Mouse (Mus musculus): ENCODE results near the gene Sct. TPM values are rescaled to one million over a fixed set of nuclear protein-coding genes. Genes with fewer than 3 reads are reported as not detected.

Gene Sct
- total and polyA plus RNA-seq, 3 experiments, result not detected

DNA sequence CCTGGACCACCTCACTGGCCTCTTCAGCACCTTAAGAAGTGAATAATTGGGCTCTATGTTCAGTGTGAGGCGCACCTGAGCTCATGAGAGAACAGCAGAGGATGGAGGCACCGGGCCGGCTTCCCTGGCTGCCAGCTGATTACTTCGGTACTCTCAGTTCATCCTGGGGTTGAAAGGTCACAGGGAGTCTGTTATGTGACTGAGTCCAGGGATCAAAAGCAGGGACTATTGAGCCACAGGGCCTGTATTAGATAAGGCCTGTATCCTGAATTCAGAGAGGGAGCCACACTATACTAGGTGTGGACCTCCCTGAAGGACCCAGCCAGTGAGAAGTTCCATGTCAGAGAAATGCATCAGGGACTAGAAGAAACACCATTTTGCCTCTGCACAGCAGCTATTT is 25.6 kb upstream of the Sct start:
- no peak for DNase-seq
- H3K27ac ChIP-seq, result no peak overlapping the region
- no peaks in the 10 kb centered on the region for H3K4me1 ChIP-seq (ENCODE audit: control insufficient read depth, insufficient read depth, low read length)
- H3K4me3 ChIP-seq, result no peak overlapping the region
- no peaks in the 10 kb centered on the region for H3K36me3 ChIP-seq (ENCODE audit: control insufficient read depth, insufficient read depth, low read length)
- no peaks in the 10 kb centered on the region for H3K27me3 ChIP-seq (ENCODE audit: control insufficient read depth, insufficient read depth, low read length)
- no peaks in the 10 kb centered on the region for H3K79me2 ChIP-seq (replicated peaks; ENCODE audit: control insufficient read depth, insufficient read depth, low read length)
- intact Hi-C loops (cut with DNase I), result no loop called here
- H3K9ac ChIP-seq (ENCODE audit: low read depth, low read length), result no peak overlapping the region
- WGBS, result 88% methylated on average over 4 of the region's 4 CpGs
- TF ChIP-seq EP300 (IDR thresholded peaks at IDR 0.05; ENCODE audit: insufficient read depth, low read depth, low read length) (no peak), POLR2A (IDR thresholded peaks at IDR 0.05; ENCODE audit: insufficient read depth, low read depth, low read length) (no peak), CTCF (IDR thresholded peaks at IDR 0.05) (no peak)

DNA sequence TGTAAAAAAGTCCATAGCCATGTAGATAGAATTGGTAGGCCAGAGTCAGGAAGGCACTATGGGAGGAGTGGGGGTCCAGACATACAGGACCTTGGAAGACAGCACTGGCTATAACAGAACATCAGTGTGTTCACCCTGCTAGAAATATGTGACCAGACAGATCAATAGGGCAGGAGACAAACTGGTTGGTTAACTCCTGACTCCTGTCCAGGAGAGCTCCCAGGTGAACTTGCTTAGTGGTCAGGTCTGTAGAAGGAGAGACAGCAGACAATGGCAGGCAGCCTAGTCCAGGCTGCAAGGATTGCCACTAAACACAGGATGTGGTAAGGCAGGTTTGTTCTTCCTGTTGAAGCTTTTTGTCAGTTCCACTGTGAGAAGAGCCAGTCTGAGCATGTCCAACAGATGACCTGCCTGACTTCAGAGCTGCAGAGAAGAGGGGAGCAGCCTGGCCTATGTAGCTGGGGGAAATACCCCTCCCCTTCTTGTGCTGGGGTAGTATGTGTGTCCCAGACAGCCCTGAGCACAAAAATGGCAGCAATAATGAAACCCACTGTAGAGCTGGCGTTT is 23.9 kb upstream of the Sct start:
- no peaks in the 10 kb centered on the region for H3K27me3 ChIP-seq (ENCODE audit: control insufficient read depth, insufficient read depth, low read length)
- WGBS, result 90% methylated on average over 1 of the region's 1 CpGs
- TF ChIP-seq POLR2A (IDR thresholded peaks at IDR 0.05; ENCODE audit: insufficient read depth, low read depth, low read length) (no peak), CTCF (IDR thresholded peaks at IDR 0.05) (no peak), EP300 (IDR thresholded peaks at IDR 0.05; ENCODE audit: insufficient read depth, low read depth, low read length) (no peak)
- no peaks in the 10 kb centered on the region for H3K36me3 ChIP-seq (ENCODE audit: control insufficient read depth, insufficient read depth, low read length)
- intact Hi-C loops (cut with DNase I), result no loop called here
- H3K27ac ChIP-seq, result no peak overlapping the region
- no peaks in the 10 kb centered on the region for H3K79me2 ChIP-seq (replicated peaks; ENCODE audit: control insufficient read depth, insufficient read depth, low read length)
- H3K9ac ChIP-seq (ENCODE audit: low read depth, low read length), result no peak overlapping the region
- no peaks in the 10 kb centered on the region for H3K4me1 ChIP-seq (ENCODE audit: control insufficient read depth, insufficient read depth, low read length)
- DNase-seq, result no peak
- H3K4me3 ChIP-seq, result no peak overlapping the region

DNA sequence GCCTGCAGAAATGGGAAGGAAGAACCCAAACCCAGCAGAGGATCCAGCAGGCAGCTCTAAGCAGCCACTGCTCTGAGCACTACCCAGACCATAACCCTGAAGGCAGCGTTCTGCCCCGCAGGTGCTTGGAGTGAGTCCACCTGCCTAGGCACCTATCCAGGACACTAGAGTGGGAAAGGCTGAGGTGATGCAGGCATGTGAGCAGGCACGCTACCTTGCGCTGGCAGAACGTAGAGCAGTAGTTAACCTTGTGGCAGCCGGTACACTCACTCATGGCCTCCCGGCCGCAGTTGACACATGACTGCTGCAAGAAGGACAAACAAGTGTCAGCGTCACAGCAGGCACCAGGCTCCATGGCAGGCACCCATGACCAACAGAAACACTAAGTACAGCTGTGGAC is 22.5 kb upstream of the Sct start:
- H3K4me1 ChIP-seq (ENCODE audit: control insufficient read depth, insufficient read depth, low read length), result no peaks in the 10 kb centered on the region
- H3K9ac ChIP-seq (ENCODE audit: low read depth, low read length), result no peak overlapping the region
- H3K27ac ChIP-seq, result no peak overlapping the region
- TF ChIP-seq POLR2A (IDR thresholded peaks at IDR 0.05; ENCODE audit: insufficient read depth, low read depth, low read length) (no peak), EP300 (IDR thresholded peaks at IDR 0.05; ENCODE audit: insufficient read depth, low read depth, low read length) (no peak), CTCF (IDR thresholded peaks at IDR 0.05) (no peak)
- no peak for DNase-seq
- WGBS, result 98% methylated on average over 9 of the region's 9 CpGs
- intact Hi-C loops (cut with DNase I), result no loop called here
- no peak overlapping the region for H3K4me3 ChIP-seq
- no peaks in the 10 kb centered on the region for H3K79me2 ChIP-seq (replicated peaks; ENCODE audit: control insufficient read depth, insufficient read depth, low read length)
- H3K27me3 ChIP-seq (ENCODE audit: control insufficient read depth, insufficient read depth, low read length), result no peaks in the 10 kb centered on the region
- no peaks in the 10 kb centered on the region for H3K36me3 ChIP-seq (ENCODE audit: control insufficient read depth, insufficient read depth, low read length)

DNA sequence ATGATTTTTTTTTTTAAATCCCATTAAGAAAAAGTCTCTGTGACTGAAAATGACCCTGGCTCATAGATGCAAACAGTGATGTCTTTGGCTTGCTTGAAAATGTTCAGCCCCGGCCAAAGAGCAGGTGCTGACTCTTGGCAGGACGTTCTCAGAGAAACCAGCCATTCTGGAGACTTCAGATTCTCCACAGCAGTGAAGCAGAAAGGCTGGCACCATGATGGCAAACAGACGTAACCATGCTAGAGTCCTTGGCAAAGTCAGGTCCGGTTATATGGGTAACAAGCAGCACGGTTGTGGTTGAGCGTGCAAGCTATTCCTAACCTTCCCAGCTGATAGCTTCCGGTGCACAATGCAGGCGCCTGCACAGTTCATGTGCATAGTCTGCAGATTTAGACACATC is 20.2 kb upstream of the Sct start:
- intact Hi-C loops (cut with DNase I), result no loop called here
- H3K36me3 ChIP-seq (ENCODE audit: control insufficient read depth, insufficient read depth, low read length), result no peaks in the 10 kb centered on the region
- DNase-seq, result no peak
- 95% methylated on average over 8 of the region's 8 CpGs for WGBS
- H3K27ac ChIP-seq, result no peak overlapping the region
- no peak overlapping the region for H3K9ac ChIP-seq (ENCODE audit: low read depth, low read length)
- peaks cover 2% of the 10 kb centered on the region for H3K4me1 ChIP-seq (ENCODE audit: control insufficient read depth, insufficient read depth, low read length)
- no peak for TF ChIP-seq CTCF (IDR thresholded peaks at IDR 0.05)
- no peak for TF ChIP-seq EP300 (IDR thresholded peaks at IDR 0.05; ENCODE audit: insufficient read depth, low read depth, low read length)
- no peak for TF ChIP-seq POLR2A (IDR thresholded peaks at IDR 0.05; ENCODE audit: insufficient read depth, low read depth, low read length)
- peaks cover 4% of the 10 kb centered on the region; the same call in 1 of the 2 replicates for H3K27me3 ChIP-seq (ENCODE audit: control insufficient read depth, insufficient read depth, low read length)
- H3K79me2 ChIP-seq (replicated peaks; ENCODE audit: control insufficient read depth, insufficient read depth, low read length), result no peaks in the 10 kb centered on the region
- H3K4me3 ChIP-seq, result no peak overlapping the region

DNA sequence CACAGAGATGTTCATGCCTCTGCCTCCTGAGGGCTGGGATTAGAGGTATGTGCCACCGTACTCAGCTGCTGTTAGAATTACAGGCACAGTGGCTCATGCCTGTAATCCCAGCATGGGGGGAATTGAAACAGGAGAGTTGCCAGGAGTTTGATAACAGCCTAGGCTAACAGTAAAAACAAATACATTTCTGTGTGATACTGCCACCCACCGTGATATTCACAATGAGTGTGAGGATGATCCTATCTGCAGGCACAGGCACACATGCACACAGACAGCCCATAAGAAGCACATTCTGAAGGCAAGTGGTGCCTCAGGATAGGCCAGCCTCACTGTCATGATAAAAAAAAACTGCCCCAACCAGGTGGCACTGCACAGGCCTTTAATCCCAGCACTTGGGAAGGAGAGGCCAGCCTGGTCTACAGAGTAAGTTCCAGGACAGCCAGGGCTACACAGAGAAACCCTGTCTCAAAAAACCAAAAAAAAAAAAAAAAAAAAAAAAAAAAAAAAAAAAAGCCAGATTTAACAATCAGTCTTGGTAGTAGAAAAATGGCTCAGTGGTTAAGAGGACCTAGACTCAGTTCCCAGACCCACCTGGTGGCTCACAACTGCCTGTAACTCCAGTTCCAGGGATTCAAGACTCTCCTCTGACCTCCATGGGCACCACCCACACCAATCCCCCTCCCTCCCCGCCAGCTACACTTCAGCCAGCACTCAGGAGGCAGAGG is 19.2 kb upstream of the Sct start:
- H3K9ac ChIP-seq (ENCODE audit: low read depth, low read length), result no peak overlapping the region
- peaks cover 11% of the 10 kb centered on the region for H3K27me3 ChIP-seq (ENCODE audit: control insufficient read depth, insufficient read depth, low read length)
- no peak for TF ChIP-seq CTCF (IDR thresholded peaks at IDR 0.05)
- TF ChIP-seq EP300 (IDR thresholded peaks at IDR 0.05; ENCODE audit: insufficient read depth, low read depth, low read length), result no peak
- no peak for TF ChIP-seq POLR2A (IDR thresholded peaks at IDR 0.05; ENCODE audit: insufficient read depth, low read depth, low read length)
- H3K4me1 ChIP-seq (ENCODE audit: control insufficient read depth, insufficient read depth, low read length), result peaks cover 4% of the 10 kb centered on the region
- WGBS, result 79% methylated on average over 3 of the region's 3 CpGs
- intact Hi-C loops (cut with DNase I), result no loop called here
- no peaks in the 10 kb centered on the region for H3K36me3 ChIP-seq (ENCODE audit: control insufficient read depth, insufficient read depth, low read length)
- no peak for DNase-seq
- H3K4me3 ChIP-seq, result no peak overlapping the region
- H3K79me2 ChIP-seq (replicated peaks; ENCODE audit: control insufficient read depth, insufficient read depth, low read length), result no peaks in the 10 kb centered on the region
- H3K27ac ChIP-seq, result no peak overlapping the region

DNA sequence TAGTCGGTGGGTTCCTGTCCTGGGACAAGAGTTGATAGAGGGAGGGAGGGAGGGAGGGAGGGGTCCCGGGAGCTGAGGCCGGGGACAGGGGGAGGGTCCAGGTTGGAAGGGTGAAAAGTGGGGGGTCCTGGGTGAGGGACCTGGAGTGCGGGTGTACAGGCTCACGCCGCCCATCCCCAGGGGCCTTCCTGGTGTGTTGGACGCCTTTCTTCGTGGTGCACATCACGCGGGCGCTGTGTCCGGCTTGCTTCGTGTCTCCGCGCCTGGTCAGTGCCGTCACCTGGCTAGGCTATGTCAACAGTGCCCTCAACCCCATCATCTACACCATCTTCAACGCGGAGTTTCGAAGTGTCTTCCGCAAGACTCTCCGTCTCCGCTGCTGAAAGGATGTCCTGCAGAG is 15.5 kb upstream of the Sct start:
- no peak for TF ChIP-seq CTCF (IDR thresholded peaks at IDR 0.05)
- TF ChIP-seq POLR2A (IDR thresholded peaks at IDR 0.05; ENCODE audit: insufficient read depth, low read depth, low read length), result no peak
- no peak for TF ChIP-seq EP300 (IDR thresholded peaks at IDR 0.05; ENCODE audit: insufficient read depth, low read depth, low read length)
- no peak for DNase-seq
- Histone ChIP-seq H3K4me1 (ENCODE audit: control insufficient read depth, insufficient read depth, low read length) (peaks cover 4% of the 10 kb centered on the region), H3K27ac (no peak overlapping the region), H3K36me3 (ENCODE audit: control insufficient read depth, insufficient read depth, low read length) (no peaks in the 10 kb centered on the region), H3K4me3 (no peak overlapping the region), H3K79me2 (replicated peaks; ENCODE audit: control insufficient read depth, insufficient read depth, low read length) (no peaks in the 10 kb centered on the region), H3K9ac (ENCODE audit: low read depth, low read length) (no peak overlapping the region), H3K27me3 (ENCODE audit: control insufficient read depth, insufficient read depth, low read length) (peaks cover 16% of the 10 kb centered on the region)
- intact Hi-C loops (cut with DNase I), result no loop called here
- 10% methylated on average over 22 of the region's 22 CpGs for WGBS
